Mouse (Mus musculus): ENCODE measurements around the gene Cnnm4. TPM values are rescaled to one million over a fixed set of nuclear protein-coding genes. Genes with fewer than 3 reads are reported as not detected.
"Not testable (repeated sequence)": the region's sequence is repeated elsewhere in the genome, so short reads cannot be mapped to it uniquely, and the experiment has no call there.

The Cnnm4 gene
- polyA plus RNA-seq, 1 experiment from 2014 or later: 7.8 TPM

DNA sequence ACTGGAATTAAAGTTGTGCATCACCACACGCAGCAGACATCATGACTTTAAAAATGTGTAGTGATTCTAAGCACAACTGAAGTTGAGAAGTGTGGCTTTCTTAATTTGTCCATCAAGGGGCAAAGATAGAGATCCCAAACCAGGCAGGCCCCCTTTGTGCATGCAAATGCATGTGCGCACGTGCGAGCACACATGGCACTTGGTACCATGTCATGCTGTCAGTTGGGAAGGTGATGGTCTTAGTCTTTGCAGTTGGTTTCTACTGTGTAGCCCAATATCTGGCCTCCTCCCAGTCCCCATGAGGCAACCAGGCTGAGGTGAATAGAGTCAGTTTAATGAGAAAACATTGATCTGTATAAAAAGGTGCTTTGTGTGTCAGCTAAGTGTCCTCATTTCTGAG is 58.5 kb downstream of the Cnnm4 start:
- DNase-seq (ENCODE audit: low spot score) (no peak), ATAC-seq (no peak)
- H3K27ac ChIP-seq (ENCODE audit: low read depth, low read length): 0 out of 2 replicates have a peak overlapping the region, but pooled peaks have one; percentile 27
- H3K9ac ChIP-seq (ENCODE audit: low read length): no peak overlapping the region
- H3K9me3 ChIP-seq (replicated peaks; ENCODE audit: control insufficient read depth, low read length): no peaks in the 10 kb centered on the region
- H3K27me3 ChIP-seq (replicated peaks; ENCODE audit: control insufficient read depth, insufficient read depth, low read length): no peaks in the 10 kb centered on the region
- no peak overlapping the region for H3K4me2 ChIP-seq (ENCODE audit: low read length)
- H3K36me3 ChIP-seq (ENCODE audit: control insufficient read depth, insufficient read depth, low read length): peaks cover 25% of the 10 kb centered on the region
- no peak overlapping the region for H3K4me3 ChIP-seq (ENCODE audit: low read depth, low read length)
- H3K4me1 ChIP-seq (ENCODE audit: control insufficient read depth, insufficient read depth, low read length): peaks cover 5% of the 10 kb centered on the region
- WGBS: 92% methylated on average over 4 of the region's 4 CpGs

DNA sequence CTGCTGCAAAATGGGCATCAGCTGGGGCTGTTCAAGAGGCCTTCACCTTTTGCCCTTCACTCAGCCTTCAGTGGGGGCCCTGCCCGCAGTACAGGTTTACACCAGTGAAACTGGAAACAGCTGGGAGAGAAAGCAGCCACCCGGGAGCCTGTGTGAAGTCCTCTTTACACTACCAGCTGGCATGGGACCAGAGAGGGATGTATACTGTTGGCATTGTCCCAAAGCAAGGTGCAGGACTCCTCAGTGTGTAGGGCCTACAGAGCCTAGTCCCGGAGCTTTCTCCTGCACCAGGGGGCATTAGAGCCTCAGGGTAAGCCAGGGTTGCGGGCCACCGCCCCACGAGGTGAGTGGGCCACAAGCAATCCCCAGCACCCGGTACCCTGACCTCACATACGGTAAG is 59.1 kb downstream of the Cnnm4 start:
- Histone ChIP-seq H3K36me3 (ENCODE audit: control insufficient read depth, insufficient read depth, low read length) (peaks cover 19% of the 10 kb centered on the region), H3K27me3 (replicated peaks; ENCODE audit: control insufficient read depth, insufficient read depth, low read length) (no peaks in the 10 kb centered on the region), H3K27ac (ENCODE audit: low read depth, low read length) (peak overlapping the region; percentile 27; the same call in 1 of the 2 replicates), H3K9ac (ENCODE audit: low read length) (no peak overlapping the region), H3K9me3 (replicated peaks; ENCODE audit: control insufficient read depth, low read length) (no peaks in the 10 kb centered on the region), H3K4me1 (ENCODE audit: control insufficient read depth, insufficient read depth, low read length) (peaks cover 5% of the 10 kb centered on the region), H3K4me3 (ENCODE audit: low read depth, low read length) (no peak overlapping the region), H3K4me2 (ENCODE audit: low read length) (no peak overlapping the region)
- ATAC-seq (0 out of 2 replicates have a peak, but pooled peaks have one; percentile 8), DNase-seq (ENCODE audit: low spot score) (peak; percentile 44)
- 66% methylated on average over 8 of the region's 8 CpGs for WGBS

- Histone ChIP-seq H3K27ac (ENCODE audit: low read depth, low read length) (peak overlapping the region; percentile 27; the same call in 1 of the 2 replicates), H3K9ac (ENCODE audit: low read length) (no peak overlapping the region), H3K9me3 (replicated peaks; ENCODE audit: control insufficient read depth, low read length) (no peaks in the 10 kb centered on the region), H3K4me3 (ENCODE audit: low read depth, low read length) (no peak overlapping the region), H3K36me3 (ENCODE audit: control insufficient read depth, insufficient read depth, low read length) (peaks cover 15% of the 10 kb centered on the region), H3K27me3 (replicated peaks; ENCODE audit: control insufficient read depth, insufficient read depth, low read length) (no peaks in the 10 kb centered on the region), H3K4me1 (ENCODE audit: control insufficient read depth, insufficient read depth, low read length) (peaks cover 5% of the 10 kb centered on the region), H3K4me2 (ENCODE audit: low read length) (no peak overlapping the region)
- DNase-seq (ENCODE audit: low spot score): no peak
- no peak for ATAC-seq
- 87% methylated on average over 7 of the region's 7 CpGs for WGBS
Observed at GRCm38 (mm10) chr1:36530962-36531361, 59.5 kb downstream of the Cnnm4 start.

- 88% methylated on average over 12 of the region's 12 CpGs for WGBS
- no peak overlapping the region for H3K4me3 ChIP-seq (ENCODE audit: low read depth, low read length)
- no peak for ATAC-seq
Observed at GRCm38 (mm10) chr1:36531461-36531860, 60.0 kb downstream of the Cnnm4 start.

DNA sequence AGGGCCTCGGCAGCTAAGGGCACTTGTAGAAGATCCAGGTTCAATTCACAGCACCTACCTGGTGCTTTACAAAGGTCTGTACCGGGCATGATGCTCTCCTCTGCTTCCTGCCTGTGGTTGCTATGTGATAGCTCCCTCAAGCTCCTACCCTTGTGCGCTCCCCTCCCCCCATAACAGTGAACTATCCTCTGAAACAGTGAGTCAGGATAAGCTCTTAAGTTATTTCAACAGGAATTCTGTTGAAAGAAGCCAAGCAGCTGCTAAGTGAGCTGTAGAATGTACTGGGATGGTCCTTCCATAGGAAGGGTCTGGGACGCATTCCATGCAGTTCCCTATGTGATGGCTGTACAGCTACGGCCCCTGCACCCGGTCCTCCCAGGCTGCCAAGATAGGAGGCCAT is 62.1 kb downstream of the Cnnm4 start:
- H3K4me2 ChIP-seq (ENCODE audit: low read length): no peak overlapping the region
- H3K36me3 ChIP-seq (ENCODE audit: control insufficient read depth, insufficient read depth, low read length): peaks cover 6% of the 10 kb centered on the region; the same call in 1 of the 2 replicates
- no peak for DNase-seq (ENCODE audit: low spot score)
- H3K4me1 ChIP-seq (ENCODE audit: control insufficient read depth, insufficient read depth, low read length): peaks cover 1% of the 10 kb centered on the region; the same call in 1 of the 2 replicates
- 89% methylated on average over 6 of the region's 6 CpGs for WGBS
- H3K9ac ChIP-seq (ENCODE audit: low read length): no peak overlapping the region
- no peak overlapping the region for H3K27ac ChIP-seq (ENCODE audit: low read depth, low read length)
- no peaks in the 10 kb centered on the region for H3K27me3 ChIP-seq (replicated peaks; ENCODE audit: control insufficient read depth, insufficient read depth, low read length)
- no peak for ATAC-seq
- no peaks in the 10 kb centered on the region for H3K9me3 ChIP-seq (replicated peaks; ENCODE audit: control insufficient read depth, low read length)
- no peak overlapping the region for H3K4me3 ChIP-seq (ENCODE audit: low read depth, low read length)

More at GRCm38 (mm10) chr1:36531461-36531860, 60.0 kb downstream of the Cnnm4 start:
- Histone ChIP-seq H3K4me2 (ENCODE audit: low read length) (no peak overlapping the region), H3K9ac (ENCODE audit: low read length) (no peak overlapping the region), H3K27me3 (replicated peaks; ENCODE audit: control insufficient read depth, insufficient read depth, low read length) (no peaks in the 10 kb centered on the region), H3K4me1 (ENCODE audit: control insufficient read depth, insufficient read depth, low read length) (peaks cover 5% of the 10 kb centered on the region), H3K9me3 (replicated peaks; ENCODE audit: control insufficient read depth, low read length) (no peaks in the 10 kb centered on the region), H3K36me3 (ENCODE audit: control insufficient read depth, insufficient read depth, low read length) (peaks cover 10% of the 10 kb centered on the region), H3K27ac (ENCODE audit: low read depth, low read length) (no peak overlapping the region)
- DNase-seq (ENCODE audit: low spot score): no peak

GRCm38 (mm10) chr1:36534595-36535058 is 63.2 kb downstream of the Cnnm4 start:
- ATAC-seq: no peak
- no peaks in the 10 kb centered on the region for H3K4me1 ChIP-seq (ENCODE audit: control insufficient read depth, insufficient read depth, low read length)
- H3K36me3 ChIP-seq (ENCODE audit: control insufficient read depth, insufficient read depth, low read length): peaks cover 15% of the 10 kb centered on the region; the same call in 1 of the 2 replicates
- H3K27ac ChIP-seq (ENCODE audit: low read depth, low read length): no peak overlapping the region
- 87% methylated on average over 6 of the region's 6 CpGs for WGBS
- no peak overlapping the region for H3K4me2 ChIP-seq (ENCODE audit: low read length)
- H3K4me3 ChIP-seq (ENCODE audit: low read depth, low read length): no peak overlapping the region
- no peak for DNase-seq (ENCODE audit: low spot score)
- H3K27me3 ChIP-seq (replicated peaks; ENCODE audit: control insufficient read depth, insufficient read depth, low read length): no peaks in the 10 kb centered on the region
- no peak overlapping the region for H3K9ac ChIP-seq (ENCODE audit: low read length)
- H3K9me3 ChIP-seq (replicated peaks; ENCODE audit: control insufficient read depth, low read length): no peaks in the 10 kb centered on the region

GRCm38 (mm10) chr1:36535477-36536396 is 64.3 kb downstream of the Cnnm4 start:
- DNase-seq (ENCODE audit: low spot score): no peak
- Histone ChIP-seq H3K27me3 (replicated peaks; ENCODE audit: control insufficient read depth, insufficient read depth, low read length) (no peaks in the 10 kb centered on the region), H3K36me3 (ENCODE audit: control insufficient read depth, insufficient read depth, low read length) (peaks cover 21% of the 10 kb centered on the region), H3K4me3 (ENCODE audit: low read depth, low read length) (no peak overlapping the region), H3K4me1 (ENCODE audit: control insufficient read depth, insufficient read depth, low read length) (no peaks in the 10 kb centered on the region), H3K9me3 (replicated peaks; ENCODE audit: control insufficient read depth, low read length) (no peaks in the 10 kb centered on the region), H3K9ac (ENCODE audit: low read length) (no peak overlapping the region), H3K27ac (ENCODE audit: low read depth, low read length) (no peak overlapping the region), H3K4me2 (ENCODE audit: low read length) (no peak overlapping the region)
- no peak for ATAC-seq
- WGBS: 87% methylated on average over 11 of the region's 11 CpGs

DNA sequence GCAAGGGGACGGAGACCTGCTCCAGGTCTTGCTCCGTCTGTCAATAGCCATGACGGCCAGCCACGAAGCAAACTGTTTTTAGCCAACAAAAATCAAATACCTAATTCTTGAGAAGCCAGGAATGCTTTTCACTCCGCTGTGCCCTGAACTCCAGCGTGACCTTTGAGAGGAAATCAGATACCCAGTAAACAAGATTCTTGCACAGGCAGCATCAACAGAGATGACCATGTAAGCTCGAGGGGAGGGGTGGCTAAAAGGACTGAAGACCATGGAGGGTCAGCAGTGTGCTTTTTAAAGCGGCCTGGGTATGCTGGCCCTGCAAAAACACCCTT is 64.9 kb downstream of the Cnnm4 start:
- no peak overlapping the region for H3K9ac ChIP-seq (ENCODE audit: low read length)
- H3K4me2 ChIP-seq (ENCODE audit: low read length): no peak overlapping the region
- no peak for DNase-seq (ENCODE audit: low spot score)
- H3K4me1 ChIP-seq (ENCODE audit: control insufficient read depth, insufficient read depth, low read length): no peaks in the 10 kb centered on the region
- H3K4me3 ChIP-seq (ENCODE audit: low read depth, low read length): no peak overlapping the region
- no peak overlapping the region for H3K27ac ChIP-seq (ENCODE audit: low read depth, low read length)
- peaks cover 23% of the 10 kb centered on the region for H3K36me3 ChIP-seq (ENCODE audit: control insufficient read depth, insufficient read depth, low read length)
- 88% methylated on average over 8 of the region's 8 CpGs for WGBS
- ATAC-seq: no peak
- no peaks in the 10 kb centered on the region for H3K9me3 ChIP-seq (replicated peaks; ENCODE audit: control insufficient read depth, low read length)
- H3K27me3 ChIP-seq (replicated peaks; ENCODE audit: control insufficient read depth, insufficient read depth, low read length): no peaks in the 10 kb centered on the region

- peaks cover 27% of the 10 kb centered on the region for H3K36me3 ChIP-seq (ENCODE audit: control insufficient read depth, insufficient read depth, low read length)
- H3K27me3 ChIP-seq (replicated peaks; ENCODE audit: control insufficient read depth, insufficient read depth, low read length); H3K4me2 ChIP-seq (ENCODE audit: low read length); DNase-seq (ENCODE audit: low spot score); H3K4me1 ChIP-seq (ENCODE audit: control insufficient read depth, insufficient read depth, low read length); H3K27ac ChIP-seq (ENCODE audit: low read depth, low read length); H3K4me3 ChIP-seq (ENCODE audit: low read depth, low read length); H3K9me3 ChIP-seq (replicated peaks; ENCODE audit: control insufficient read depth, low read length); H3K9ac ChIP-seq (ENCODE audit: low read length); ATAC-seq: not testable (repeated sequence)
- 96% methylated on average over 9 of the region's 9 CpGs for WGBS
Observed at GRCm38 (mm10) chr1:36536783-36537182, 65.4 kb downstream of the Cnnm4 start, which contains the start of gene Ankrd23. TSS of gene Ankrd23 (minus strand) at chr1:36536883.
